Mouse (Mus musculus): ENCODE data around the gene Mapk7. TPM values are rescaled to one million over a fixed set of nuclear protein-coding genes. Genes with fewer than 3 reads are reported as not detected.
A peak's percentile ranks its signal among the peaks of the same experiment; 100 is the strongest.

Mapk7 gene
- polyA plus RNA-seq, 1 experiment from 2014 or later: 36.2 TPM

DNA sequence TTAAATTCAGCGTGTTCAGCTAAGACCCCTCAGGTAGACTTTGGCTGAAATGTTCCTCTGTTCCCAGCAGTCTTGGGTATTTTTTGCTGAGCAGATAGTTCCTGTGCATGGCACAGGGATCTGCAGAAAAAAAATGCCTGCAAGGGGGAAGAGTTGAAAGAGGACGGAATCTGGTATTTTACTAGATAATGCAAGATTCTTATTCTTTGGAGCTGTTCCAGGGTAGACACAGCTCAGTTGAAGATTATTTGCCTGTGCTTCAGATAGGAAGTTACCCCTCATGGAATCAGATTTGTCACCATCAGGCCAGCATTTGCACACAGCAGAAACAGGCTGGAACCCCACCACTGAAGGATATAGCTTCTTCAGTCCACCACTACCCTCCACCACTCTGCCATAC lies 1.3 kb upstream of the Mapk7 start:
- peaks cover 10% of the 10 kb centered on the region; the same call in 1 of the 2 replicates for H3K4me1 ChIP-seq (ENCODE audit: insufficient read depth, low read depth, low read length)
- no peak overlapping the region for H3K4me2 ChIP-seq (replicated peaks; ENCODE audit: low read depth, low read length)
- no peak overlapping the region for H3K9ac ChIP-seq (replicated peaks; ENCODE audit: low read depth)
- 77% methylated on average over 2 of the region's 2 CpGs for WGBS
- no peak overlapping the region for H3K27ac ChIP-seq (ENCODE audit: low read length)
- H3K27me3 ChIP-seq (replicated peaks; ENCODE audit: insufficient read depth, low read length): no peaks in the 10 kb centered on the region
- no peaks in the 10 kb centered on the region for H3K9me3 ChIP-seq (ENCODE audit: low read length)
- ATAC-seq (no peak), DNase-seq (ENCODE audit: low spot score) (no peak)
- H3K36me3 ChIP-seq (ENCODE audit: insufficient read depth, low read length): peaks cover 8% of the 10 kb centered on the region; the same call in 1 of the 2 replicates
- TF ChIP-seq EP300 (IDR thresholded peaks at IDR 0.05): no peak
- TF ChIP-seq CTCF (IDR thresholded peaks at IDR 0.05): no peak
- no peak overlapping the region for H3K4me3 ChIP-seq (ENCODE audit: low read depth, low read length)

DNA sequence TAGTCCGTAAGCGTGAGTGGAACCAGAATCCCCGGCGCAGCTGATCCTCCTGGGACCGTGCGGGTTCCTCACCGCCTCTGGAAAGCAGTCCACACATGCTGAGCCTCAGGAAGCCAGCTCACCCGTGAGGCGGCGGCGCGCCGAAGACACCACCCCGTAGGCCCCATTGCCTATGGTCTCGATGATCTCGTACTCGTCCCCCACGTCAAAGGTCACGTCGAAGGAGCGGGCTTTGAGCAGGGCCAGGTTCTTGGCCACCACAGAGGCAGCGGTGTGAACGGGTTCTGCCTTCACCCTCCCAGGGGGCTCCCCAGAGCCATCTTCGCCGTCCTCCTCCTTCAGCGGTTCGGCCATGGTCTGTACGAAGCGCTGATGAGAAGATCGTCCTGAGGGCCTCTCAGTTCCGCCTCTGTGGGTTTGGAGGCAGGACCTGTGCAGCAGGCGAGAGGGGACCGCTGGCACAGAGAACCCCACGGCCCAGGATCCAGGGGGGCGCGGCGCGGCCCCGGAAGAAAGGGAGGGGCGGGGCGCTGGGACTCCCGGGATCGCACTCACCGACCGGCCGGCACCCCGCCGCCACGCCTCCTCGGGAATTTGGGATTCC lies 579 bp downstream of the Mapk7 start:
- Histone ChIP-seq H3K27ac (ENCODE audit: low read length) (peak overlapping the region; percentile 84), H3K9ac (replicated peaks; ENCODE audit: low read depth) (peak overlapping the region; percentile 69), H3K9me3 (ENCODE audit: low read length) (no peaks in the 10 kb centered on the region), H3K27me3 (replicated peaks; ENCODE audit: insufficient read depth, low read length) (no peaks in the 10 kb centered on the region), H3K4me1 (ENCODE audit: insufficient read depth, low read depth, low read length) (peaks cover 10% of the 10 kb centered on the region; the same call in 1 of the 2 replicates), H3K4me2 (replicated peaks; ENCODE audit: low read depth, low read length) (peak overlapping the region; percentile 88), H3K4me3 (ENCODE audit: low read depth, low read length) (peak overlapping the region; percentile 83), H3K36me3 (ENCODE audit: insufficient read depth, low read length) (peaks cover 21% of the 10 kb centered on the region; the same call in 1 of the 2 replicates)
- TF ChIP-seq CTCF (IDR thresholded peaks at IDR 0.05) (peak; percentile 17; the same call in 1 of the 2 replicates), EP300 (IDR thresholded peaks at IDR 0.05) (no peak)
- ATAC-seq (peak; percentile 45), DNase-seq (ENCODE audit: low spot score) (peak; percentile 25)
- WGBS: 1% methylated on average over 41 of the region's 50 CpGs

DNA sequence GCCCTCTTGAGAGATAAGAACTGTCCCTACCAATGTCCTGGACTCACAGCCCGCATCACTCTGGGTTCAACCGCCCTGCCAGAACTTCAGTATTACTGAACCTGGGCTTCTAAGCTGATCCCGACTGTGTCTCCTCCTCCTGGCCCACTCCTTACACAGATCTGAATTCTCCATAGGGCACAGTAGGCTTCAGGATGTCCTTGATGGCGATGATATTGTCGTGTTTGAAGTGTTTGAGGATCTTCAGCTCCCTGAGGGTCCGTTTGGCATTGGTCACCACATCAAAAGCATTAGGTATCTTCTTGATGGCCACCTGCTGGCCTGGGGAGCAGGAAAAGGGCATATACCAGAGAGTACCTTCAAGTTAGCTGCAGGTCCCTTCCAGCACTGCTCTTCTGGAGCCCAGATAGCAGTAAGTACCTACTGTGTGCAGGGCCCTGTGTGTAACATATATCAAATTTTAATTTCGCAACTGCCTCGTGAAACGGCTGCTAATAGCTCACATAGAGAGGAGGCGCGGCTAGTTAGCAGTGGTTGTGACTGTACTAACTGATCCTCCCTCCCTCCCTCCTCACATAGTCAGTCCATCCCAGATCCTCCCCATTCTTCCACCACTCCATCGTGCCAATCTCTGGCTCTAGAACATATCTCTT lies 1.3 kb downstream of the Mapk7 start:
- H3K9me3 ChIP-seq (ENCODE audit: low read length): no peaks in the 10 kb centered on the region
- H3K4me3 ChIP-seq (ENCODE audit: low read depth, low read length): peak overlapping the region; percentile 83
- peak overlapping the region; percentile 88 for H3K4me2 ChIP-seq (replicated peaks; ENCODE audit: low read depth, low read length)
- H3K4me1 ChIP-seq (ENCODE audit: insufficient read depth, low read depth, low read length): peaks cover 10% of the 10 kb centered on the region; the same call in 1 of the 2 replicates
- peak overlapping the region; percentile 84 for H3K27ac ChIP-seq (ENCODE audit: low read length)
- no peak for ATAC-seq
- TF ChIP-seq CTCF (IDR thresholded peaks at IDR 0.05): peak; percentile 18; the same call in 1 of the 2 replicates
- TF ChIP-seq EP300 (IDR thresholded peaks at IDR 0.05): no peak
- DNase-seq (ENCODE audit: low spot score): peak; percentile 28
- 57% methylated on average over 12 of the region's 12 CpGs for WGBS
- peak overlapping the region; percentile 69; the same call in 1 of the 2 replicates for H3K9ac ChIP-seq (replicated peaks; ENCODE audit: low read depth)
- H3K27me3 ChIP-seq (replicated peaks; ENCODE audit: insufficient read depth, low read length): no peaks in the 10 kb centered on the region
- peaks cover 24% of the 10 kb centered on the region; the same call in 1 of the 2 replicates for H3K36me3 ChIP-seq (ENCODE audit: insufficient read depth, low read length)

DNA sequence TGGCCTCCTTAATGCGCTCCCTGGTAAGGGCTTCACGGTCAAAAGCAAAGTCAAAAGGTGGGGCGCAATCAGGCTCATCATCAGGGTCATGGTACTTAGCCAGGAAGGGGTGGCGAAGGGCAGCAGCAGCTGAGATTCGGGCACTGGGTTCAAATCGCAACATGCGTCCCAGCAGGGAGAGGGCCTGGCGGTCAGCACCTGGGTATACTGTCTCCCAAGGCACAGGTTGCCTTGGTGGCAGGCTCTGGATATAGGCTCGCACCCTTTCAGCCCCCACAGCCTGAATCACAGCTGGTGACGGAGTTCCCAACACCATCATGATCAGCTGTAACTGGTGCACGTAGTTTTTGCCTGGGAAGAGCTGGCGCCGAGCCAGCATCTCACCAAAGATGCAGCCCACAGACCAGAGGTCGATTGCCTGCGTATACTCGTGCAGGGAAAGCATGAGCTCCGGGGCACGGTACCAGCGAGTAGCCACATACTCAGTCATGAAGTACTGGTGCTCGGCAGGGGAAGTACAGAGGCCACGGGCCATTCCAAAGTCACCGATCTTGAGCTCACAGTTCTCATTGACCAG lies 3.2 kb downstream of the Mapk7 start:
- no peak for TF ChIP-seq CTCF (IDR thresholded peaks at IDR 0.05)
- TF ChIP-seq EP300 (IDR thresholded peaks at IDR 0.05): no peak
- DNase-seq (ENCODE audit: low spot score): no peak
- H3K4me2 ChIP-seq (replicated peaks; ENCODE audit: low read depth, low read length): no peak overlapping the region
- ATAC-seq: no peak
- peaks cover 10% of the 10 kb centered on the region; the same call in 1 of the 2 replicates for H3K4me1 ChIP-seq (ENCODE audit: insufficient read depth, low read depth, low read length)
- no peaks in the 10 kb centered on the region for H3K9me3 ChIP-seq (ENCODE audit: low read length)
- WGBS: 85% methylated on average over 22 of the region's 22 CpGs
- no peak overlapping the region for H3K9ac ChIP-seq (replicated peaks; ENCODE audit: low read depth)
- peaks cover 26% of the 10 kb centered on the region; the same call in 1 of the 2 replicates for H3K36me3 ChIP-seq (ENCODE audit: insufficient read depth, low read length)
- H3K4me3 ChIP-seq (ENCODE audit: low read depth, low read length): no peak overlapping the region
- H3K27ac ChIP-seq (ENCODE audit: low read length): no peak overlapping the region
- no peaks in the 10 kb centered on the region for H3K27me3 ChIP-seq (replicated peaks; ENCODE audit: insufficient read depth, low read length)

DNA sequence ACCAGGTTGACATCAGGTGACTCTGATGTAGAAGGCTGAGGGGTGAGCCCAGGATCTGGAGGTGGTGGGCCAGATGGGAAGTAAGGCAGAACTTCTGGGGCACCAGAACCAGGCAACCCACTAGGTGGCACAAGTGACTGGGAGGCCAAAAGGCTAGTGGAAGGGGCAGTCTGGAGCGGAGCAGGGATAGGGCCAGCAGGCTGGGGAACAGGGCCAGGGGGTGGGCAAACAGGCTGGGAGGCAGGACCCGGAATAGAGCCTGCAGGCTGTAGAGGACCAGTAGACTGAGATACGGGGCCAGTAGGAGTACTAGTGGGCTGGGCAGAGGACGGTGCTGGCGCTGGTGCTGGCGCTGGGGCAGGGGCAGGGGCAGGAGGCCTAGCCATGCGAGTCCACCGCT lies 4.3 kb downstream of the Mapk7 start:
- DNase-seq (ENCODE audit: low spot score) (no peak), ATAC-seq (no peak)
- Histone ChIP-seq H3K36me3 (ENCODE audit: insufficient read depth, low read length) (peaks cover 26% of the 10 kb centered on the region; the same call in 1 of the 2 replicates), H3K4me2 (replicated peaks; ENCODE audit: low read depth, low read length) (no peak overlapping the region), H3K27ac (ENCODE audit: low read length) (no peak overlapping the region), H3K9ac (replicated peaks; ENCODE audit: low read depth) (no peak overlapping the region), H3K9me3 (ENCODE audit: low read length) (no peaks in the 10 kb centered on the region), H3K27me3 (replicated peaks; ENCODE audit: insufficient read depth, low read length) (no peaks in the 10 kb centered on the region), H3K4me1 (ENCODE audit: insufficient read depth, low read depth, low read length) (peaks cover 10% of the 10 kb centered on the region; the same call in 1 of the 2 replicates), H3K4me3 (ENCODE audit: low read depth, low read length) (no peak overlapping the region)
- TF ChIP-seq CTCF (IDR thresholded peaks at IDR 0.05) (peak; percentile 38), EP300 (IDR thresholded peaks at IDR 0.05) (no peak)
- WGBS: 79% methylated on average over 8 of the region's 8 CpGs

DNA sequence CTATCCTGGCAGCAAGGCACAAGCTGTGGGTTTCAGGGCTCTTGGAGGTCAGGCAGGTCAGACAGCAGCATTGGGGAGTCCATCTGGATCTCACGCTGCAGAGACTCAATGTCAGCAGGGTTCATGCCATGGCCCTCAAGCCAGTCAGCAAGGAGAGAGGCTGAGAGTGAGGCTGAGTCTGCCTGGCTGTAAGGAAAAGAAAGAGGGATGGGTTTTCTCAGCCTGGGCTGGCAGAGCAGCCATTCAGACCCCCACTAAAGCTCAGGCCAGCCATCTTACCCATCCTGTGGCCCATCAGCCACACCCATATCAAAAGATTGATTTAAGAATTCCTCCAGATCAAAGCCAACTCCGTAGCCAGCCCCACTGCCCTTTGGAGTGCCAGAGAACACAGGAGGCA lies 5.1 kb downstream of the Mapk7 start:
- no peak overlapping the region for H3K4me2 ChIP-seq (replicated peaks; ENCODE audit: low read depth, low read length)
- H3K4me1 ChIP-seq (ENCODE audit: insufficient read depth, low read depth, low read length): peaks cover 10% of the 10 kb centered on the region; the same call in 1 of the 2 replicates
- DNase-seq (ENCODE audit: low spot score) (no peak), ATAC-seq (no peak)
- H3K27ac ChIP-seq (ENCODE audit: low read length): no peak overlapping the region
- H3K9ac ChIP-seq (replicated peaks; ENCODE audit: low read depth): no peak overlapping the region
- H3K27me3 ChIP-seq (replicated peaks; ENCODE audit: insufficient read depth, low read length): no peaks in the 10 kb centered on the region
- no peak overlapping the region for H3K4me3 ChIP-seq (ENCODE audit: low read depth, low read length)
- TF ChIP-seq CTCF (IDR thresholded peaks at IDR 0.05): no peak
- TF ChIP-seq EP300 (IDR thresholded peaks at IDR 0.05): no peak
- H3K36me3 ChIP-seq (ENCODE audit: insufficient read depth, low read length): peaks cover 26% of the 10 kb centered on the region; the same call in 1 of the 2 replicates
- 82% methylated on average over 2 of the region's 2 CpGs for WGBS
- no peaks in the 10 kb centered on the region for H3K9me3 ChIP-seq (ENCODE audit: low read length)
